Mouse (Mus musculus) kidney, adult 9 months (tissue): ENCODE measurements around the gene 9830107B12Rik.
"Not testable (repeated sequence)": the region's sequence is repeated elsewhere in the genome, so short reads cannot be mapped to it uniquely, and the experiment has no call there.

Experiments
- DNase-seq: peaks from one replicate; pipeline ENCODE4 v3.0.0; 2022

Gene 9830107B12Rik

DNA sequence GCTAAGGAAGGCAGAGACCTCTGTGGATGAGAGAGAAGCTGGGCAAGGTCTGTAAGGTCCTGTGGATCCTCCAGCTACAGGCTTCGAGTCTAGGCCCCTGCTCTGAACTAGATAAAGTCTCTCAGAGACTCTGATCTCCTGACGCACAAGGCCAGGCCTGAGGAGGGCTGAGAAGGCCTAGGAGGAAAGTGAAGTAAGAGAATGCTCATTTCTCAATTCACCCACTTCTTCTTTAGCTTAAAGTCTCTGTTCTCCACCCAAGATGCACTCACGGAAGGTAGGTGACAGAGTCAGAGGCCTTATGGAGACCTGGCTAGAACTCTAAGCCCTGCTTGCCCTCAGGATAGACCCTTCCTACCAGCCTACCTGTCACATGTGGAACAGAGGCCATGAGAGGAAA is at the start of gene 9830107B12Rik:
TSS of gene 9830107B12Rik (minus strand) at position 149 of the 400 bp plus-strand sequence.
- DNase-seq: no peak

DNA sequence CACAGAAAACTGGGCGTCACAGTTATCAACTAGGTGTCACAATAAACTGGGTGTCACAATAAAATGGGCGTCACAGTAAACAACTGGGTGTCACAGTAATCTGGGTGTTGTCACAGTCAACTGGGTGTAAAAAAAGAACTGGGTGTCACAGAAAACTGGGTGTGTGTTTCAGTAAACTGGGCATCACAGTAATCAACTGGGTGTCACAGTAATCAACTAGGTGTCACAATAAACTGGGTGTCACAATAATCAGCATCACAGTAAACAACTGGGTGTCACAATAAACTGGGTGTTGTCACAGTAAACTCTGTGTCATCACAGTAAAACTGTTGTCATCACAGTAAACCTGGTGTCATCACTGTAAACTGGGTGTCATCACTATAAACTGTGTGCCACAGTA is 46.3 kb upstream of the 9830107B12Rik start:
- DNase-seq: no peak

DNA sequence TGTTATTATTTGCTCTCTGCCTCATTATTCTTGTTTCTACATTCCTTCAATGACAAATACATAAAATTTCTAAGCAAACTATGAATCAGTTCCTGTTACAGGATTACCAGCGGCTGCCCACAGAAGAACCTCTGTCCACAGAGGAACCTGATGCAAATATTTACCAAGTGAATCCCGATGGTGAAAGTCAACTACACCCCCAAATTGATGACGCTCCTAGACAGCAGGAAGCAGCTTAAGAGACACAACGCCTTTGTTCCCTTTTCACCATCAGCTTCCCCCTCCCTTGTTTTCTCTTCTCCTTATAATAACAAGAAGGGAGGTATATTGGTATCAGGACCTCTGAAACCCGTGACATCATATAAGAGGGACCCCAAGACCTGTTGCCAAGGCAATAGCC is 39.2 kb upstream of the 9830107B12Rik start:
- no peak for DNase-seq

GRCm38 (mm10) chr17:48167103-48167502 is 21.0 kb upstream of the 9830107B12Rik start, which contains the start of gene A530064D06Rik:
Gene A530064D06Rik, minus strand, starts transcription at chr17:48167275.
- DNase-seq: not testable (repeated sequence)

- no peak for DNase-seq
Observed at GRCm38 (mm10) chr17:48157382-48158076, 11.5 kb upstream of the 9830107B12Rik start.

DNA sequence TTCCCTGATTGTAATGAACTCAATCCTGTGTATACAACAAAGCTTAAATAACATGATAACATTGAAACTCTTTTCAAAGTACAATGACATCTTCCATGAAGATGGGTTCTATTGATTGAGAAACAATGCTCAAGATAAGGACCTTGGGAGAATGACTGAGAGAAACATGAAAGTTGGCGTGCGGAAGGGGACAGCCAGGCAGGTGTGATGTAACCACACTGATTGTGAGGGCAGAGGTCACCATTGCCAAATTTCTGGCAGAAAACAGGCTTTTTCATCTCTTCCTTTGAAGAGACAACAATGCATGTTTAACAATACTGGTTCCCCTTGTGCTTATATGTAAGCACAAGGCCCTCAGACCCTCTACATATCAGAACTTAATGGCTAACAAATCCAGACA is 13.3 kb downstream of the 9830107B12Rik start:
- DNase-seq: no peak

GRCm38 (mm10) chr17:48120456-48120855 is 25.6 kb downstream of the 9830107B12Rik start:
- DNase-seq: no peak

DNA sequence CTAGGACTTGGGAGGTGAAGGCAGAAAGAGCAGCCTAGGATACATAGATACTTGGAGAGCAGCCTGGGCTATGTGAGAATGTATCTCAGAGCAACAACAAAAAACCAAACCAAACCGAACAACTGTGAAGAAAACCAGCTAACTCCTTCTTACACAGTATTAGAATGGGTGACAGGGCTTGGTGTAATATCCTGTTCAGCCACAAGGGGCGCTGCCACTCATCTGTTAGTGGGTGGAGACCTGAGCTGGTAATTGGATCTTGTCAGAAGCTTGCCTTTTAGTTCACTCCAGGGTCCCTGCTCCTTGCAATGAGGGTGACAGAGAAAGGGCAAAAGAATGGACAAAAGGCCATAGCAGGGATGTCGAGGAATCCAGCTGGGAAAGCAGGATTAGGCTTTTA is 26.4 kb downstream of the 9830107B12Rik start:
- peak; percentile 76 for DNase-seq

DNA sequence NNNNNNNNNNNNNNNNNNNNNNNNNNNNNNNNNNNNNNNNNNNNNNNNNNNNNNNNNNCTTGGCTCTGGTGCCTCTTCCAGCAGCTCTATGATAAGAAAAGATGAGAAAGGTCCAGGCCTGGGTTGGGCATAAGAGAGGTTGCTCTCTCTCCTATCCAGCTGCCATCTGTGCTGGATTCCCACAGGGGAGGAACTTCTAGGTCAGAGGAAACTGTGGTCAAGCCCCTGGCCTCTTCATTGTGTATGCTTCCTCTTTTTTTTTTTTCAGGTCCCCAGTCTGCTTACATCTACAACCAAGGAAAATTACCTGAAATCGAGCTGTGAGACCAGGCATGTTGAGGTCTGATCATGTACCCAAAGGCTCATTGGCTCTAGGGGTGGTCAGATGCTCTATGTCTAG is 27.5 kb downstream of the 9830107B12Rik start:
- no peak for DNase-seq

- peak; percentile 40 for DNase-seq
Observed at GRCm38 (mm10) chr17:48110547-48111287, 35.4 kb downstream of the 9830107B12Rik start.

DNA sequence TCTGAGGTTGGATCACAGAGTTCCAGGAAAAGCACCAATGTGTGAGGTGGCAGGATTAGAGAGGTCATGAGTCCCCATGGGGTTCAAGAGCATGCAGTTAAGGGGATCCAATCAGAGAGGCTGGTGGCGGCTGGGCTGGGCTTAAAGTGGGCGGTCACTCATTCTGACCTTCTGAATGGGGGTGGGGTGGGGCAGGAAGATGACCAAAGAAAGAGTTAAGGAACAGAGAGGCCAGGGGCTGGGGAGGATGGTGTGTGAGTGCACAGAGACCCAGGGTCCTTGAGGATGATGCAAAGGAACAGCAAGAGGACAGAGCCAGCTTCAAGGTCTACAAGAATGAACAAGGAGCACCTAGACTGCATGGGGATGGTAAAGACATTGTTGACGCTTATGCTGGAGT is 37.5 kb downstream of the 9830107B12Rik start:
- no peak for DNase-seq

DNA sequence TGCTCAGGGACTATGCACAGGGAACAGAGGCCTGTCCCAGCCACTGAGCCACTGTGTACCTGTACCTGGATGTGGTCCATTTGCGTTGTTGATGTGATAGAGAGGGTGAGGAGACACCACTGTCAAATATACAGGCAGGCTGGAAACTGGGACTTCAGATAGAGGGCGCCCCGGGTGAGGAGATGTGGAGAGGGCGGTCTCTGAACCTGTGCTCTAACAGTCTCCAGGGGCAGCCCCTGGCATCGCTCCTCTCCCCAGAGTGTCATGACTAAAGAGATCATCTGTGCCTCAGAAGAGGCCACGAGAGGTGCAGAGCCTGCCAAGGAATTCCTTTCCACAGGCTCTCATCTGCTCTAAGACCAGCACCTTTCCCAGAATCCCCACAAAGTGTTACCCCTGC is 38.2 kb downstream of the 9830107B12Rik start:
- no peak for DNase-seq

- no peak for DNase-seq
Observed at GRCm38 (mm10) chr17:48107333-48107732, 38.7 kb downstream of the 9830107B12Rik start.

- DNase-seq: peak; percentile 90
Observed at GRCm38 (mm10) chr17:48100441-48101417, 45.3 kb downstream of the 9830107B12Rik start.

- no peak for DNase-seq
Observed at GRCm38 (mm10) chr17:48099312-48099711, 46.8 kb downstream of the 9830107B12Rik start.

DNA sequence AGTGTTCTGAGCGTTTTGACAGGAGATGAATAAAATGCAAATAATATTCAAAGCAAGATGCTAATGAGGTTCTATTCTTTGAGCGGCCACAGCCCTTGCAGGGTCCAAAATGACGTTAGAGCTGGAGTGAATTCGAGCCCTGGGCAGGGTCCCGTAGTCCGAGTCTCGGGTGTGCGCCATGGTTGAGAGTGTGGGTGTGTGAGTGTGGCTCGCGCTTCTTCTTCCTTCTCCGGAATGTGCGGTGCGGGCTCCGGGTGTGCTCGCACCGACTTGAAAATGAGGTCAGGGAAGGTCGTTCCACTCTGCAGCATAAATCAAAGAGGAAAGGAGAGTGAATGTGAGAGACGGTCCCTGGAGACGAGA is 47.6 kb downstream of the 9830107B12Rik start:
- DNase-seq: no peak

GRCm38 (mm10) chr17:48097743-48098527 is 48.1 kb downstream of the 9830107B12Rik start:
- DNase-seq: no peak

- peak; percentile 23 for DNase-seq
Observed at GRCm38 (mm10) chr17:48097011-48097742, 48.9 kb downstream of the 9830107B12Rik start.

GRCm38 (mm10) chr17:48096321-48096720 is 49.7 kb downstream of the 9830107B12Rik start:
- no peak for DNase-seq

DNA sequence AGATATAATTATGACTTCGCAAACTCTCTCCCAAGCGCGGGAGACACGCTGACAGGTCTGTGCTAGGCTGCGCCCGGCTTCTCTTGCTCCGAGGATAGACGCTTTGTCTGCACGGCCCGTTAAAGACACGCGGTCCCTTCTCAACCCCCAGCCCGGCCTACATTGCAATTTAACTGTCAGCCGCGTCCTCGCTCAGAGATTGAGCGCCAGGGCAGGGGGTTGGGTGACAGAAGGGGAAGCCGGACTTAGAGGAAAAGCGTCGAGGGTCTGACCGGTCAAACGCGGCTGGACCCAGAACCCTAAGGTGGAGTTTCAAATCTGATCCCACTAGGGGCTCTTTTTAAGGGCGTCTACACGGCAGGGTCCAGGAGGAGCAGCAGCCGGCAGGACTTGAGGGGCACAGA is 50.3 kb downstream of the 9830107B12Rik start:
- no peak for DNase-seq
